Mouse (Mus musculus) olfactory bulb, adult 2 months (tissue): Measurements from ENCODE around the gene Rab3a. TPM values are rescaled to one million over a fixed set of nuclear protein-coding genes. Genes with fewer than 3 reads are reported as not detected.

ENCODE experiments used
- H3K27ac ChIP-seq: fragments of 200-500 bp; 2 replicates; pipeline ENCODE4 v1.5.1; 2012; ENCODE audit warnings: low read depth, low read length; ENCODE audit not compliant: insufficient read depth
- H3K4me1 ChIP-seq: fragments of 200-500 bp; 2 replicates; pipeline ENCODE4 v1.6.1; 2012; ENCODE audit warnings: low read length; ENCODE audit not compliant: control insufficient read depth, insufficient read depth
- H3K4me3 ChIP-seq: fragments of 200-500 bp; 2 replicates; pipeline ENCODE4 v1.5.1; 2012; ENCODE audit warnings: mild to moderate bottlenecking, low read depth, low read length, moderate library complexity; ENCODE audit not compliant: insufficient read depth
- CTCF ChIP-seq: fragments of 200-500 bp; IDR thresholded peaks from 2 replicates; pipeline ENCODE4 v1.5.1; 2012; ENCODE audit warnings: low read depth, mild to moderate bottlenecking, low read length, moderate library complexity; ENCODE audit not compliant: insufficient read depth
- POLR2A ChIP-seq: fragments of 200-500 bp; IDR thresholded peaks from 2 replicates; pipeline ENCODE4 v1.6.1; 2012; ENCODE audit warnings: mild to moderate bottlenecking, low read depth, low read length, moderate library complexity; ENCODE audit not compliant: insufficient read depth
- WGBS: fragments of 180-500 bp; shearing (Covaris S2); methylation state at CpG from one replicate; pipeline ENCODE4 v1.1.7; 2018; 5-methylcytosine and 5-hydroxymethylcytosine counted together
- polyA plus RNA-seq: library from polyadenylated mRNA; stranded (reverse); fragments of >200 nt; gene quantifications from 2 replicates; pipeline ENCODE4 v1.2.4, GENCODE M21; 2012; ENCODE audit warnings: low replicate concordance; ENCODE audit not compliant: missing spikeins, insufficient read depth, insufficient read length

Rab3a gene
- polyA plus RNA-seq, 1 experiment, result 581 TPM

- H3K4me1 ChIP-seq, result peaks cover 50% of the 10 kb centered on the region
- peak overlapping the region; percentile 12; the same call in 1 of the 2 replicates for H3K27ac ChIP-seq
- no peak overlapping the region for H3K4me3 ChIP-seq
- TF ChIP-seq POLR2A (no peak), CTCF (no peak)
- WGBS, result 41% methylated on average over 10 of the region's 10 CpGs
These were observed 46.2 kb downstream of the Rab3a start for GRCm38 (mm10) chr8:70800648-70801047.

- Histone ChIP-seq H3K27ac (no peak overlapping the region), H3K4me1 (peaks cover 50% of the 10 kb centered on the region), H3K4me3 (no peak overlapping the region)
- TF ChIP-seq CTCF (no peak), POLR2A (no peak)
- WGBS, result 22% methylated on average over 15 of the region's 15 CpGs
These were observed 46.7 kb downstream of the Rab3a start for GRCm38 (mm10) chr8:70801156-70801555.

GRCm38 (mm10) chr8:70801830-70802229 lies 47.4 kb downstream of the Rab3a start:
- Histone ChIP-seq H3K4me1 (peaks cover 45% of the 10 kb centered on the region), H3K27ac (no peak overlapping the region), H3K4me3 (no peak overlapping the region)
- WGBS, result 84% methylated on average over 1 of the region's 1 CpGs
- no peak for TF ChIP-seq CTCF
- no peak for TF ChIP-seq POLR2A

GRCm38 (mm10) chr8:70802786-70803510 lies 48.5 kb downstream of the Rab3a start:
- H3K4me1 ChIP-seq, result peaks cover 44% of the 10 kb centered on the region
- TF ChIP-seq CTCF, result no peak
- no peak for TF ChIP-seq POLR2A
- no peak overlapping the region for H3K27ac ChIP-seq
- H3K4me3 ChIP-seq, result no peak overlapping the region
- 77% methylated on average over 11 of the region's 11 CpGs for WGBS

- 3% methylated on average over 47 of the region's 47 CpGs for WGBS
- TF ChIP-seq POLR2A (no peak), CTCF (no peak)
- H3K4me1 ChIP-seq, result peaks cover 36% of the 10 kb centered on the region
- peak overlapping the region; percentile 18; the same call in 1 of the 2 replicates for H3K27ac ChIP-seq
- peak overlapping the region; percentile 60 for H3K4me3 ChIP-seq
These were observed 49.4 kb downstream of the Rab3a start for GRCm38 (mm10) chr8:70803761-70804480.

- 1% methylated on average over 45 of the region's 45 CpGs for WGBS
- Histone ChIP-seq H3K4me3 (peak within 1 kb of the TSS; percentile 60), H3K4me1 (peaks cover 36% of the 10 kb centered on the region), H3K27ac (peak within 1 kb of the TSS; percentile 18; the same call in 1 of the 2 replicates)
- TF ChIP-seq CTCF (no peak), POLR2A (peak; percentile 50; the same call in 1 of the 2 replicates)
These were observed 50.2 kb downstream of the Rab3a start, which contains the start of gene Mast3 for GRCm38 (mm10) chr8:70804481-70805206. Mast3 (minus strand) TSS chr8:70805054.

- no peak overlapping the region for H3K4me3 ChIP-seq
- TF ChIP-seq CTCF (no peak), POLR2A (no peak)
These were observed 52.1 kb downstream of the Rab3a start for GRCm38 (mm10) chr8:70806541-70806940.

GRCm38 (mm10) chr8:70807304-70807703 lies 52.8 kb downstream of the Rab3a start:
- 67% methylated on average over 1 of the region's 1 CpGs for WGBS
- Histone ChIP-seq H3K27ac (no peak overlapping the region), H3K4me3 (no peak overlapping the region), H3K4me1 (peaks cover 23% of the 10 kb centered on the region)
- TF ChIP-seq POLR2A (no peak), CTCF (no peak)

More at GRCm38 (mm10) chr8:70806541-70806940, 52.1 kb downstream of the Rab3a start:
- WGBS, result 88% methylated on average over 4 of the region's 4 CpGs
- H3K27ac ChIP-seq, result no peak overlapping the region; the same call in 1 of the 2 replicates
- H3K4me1 ChIP-seq, result peaks cover 25% of the 10 kb centered on the region

GRCm38 (mm10) chr8:70808239-70808638 lies 53.8 kb downstream of the Rab3a start, which contains the start of gene Il12rb1:
Il12rb1 (plus strand) TSS chr8:70808449.
- H3K4me1 ChIP-seq, result peaks cover 30% of the 10 kb centered on the region
- H3K4me3 ChIP-seq, result no peak within 1 kb of the TSS
- no peak within 1 kb of the TSS for H3K27ac ChIP-seq
- TF ChIP-seq POLR2A (no peak), CTCF (no peak)
- WGBS, result 76% methylated on average over 5 of the region's 5 CpGs

Other genes starting within 250 kb of the Rab3a start
- gene Rex1bd, start 247.9 kb upstream of the Rab3a start, polyA plus RNA-seq, result not detected in 2 replicates
- 789 TPM in 1 of 2 replicates, not detected in the other for gene Uba52, start 243.9 kb upstream of the Rab3a start, polyA plus RNA-seq
- gene Fkbp8, start 227.0 kb upstream of the Rab3a start, polyA plus RNA-seq, result not detected in 2 replicates
- not detected in 2 replicates for gene Kxd1, start 226.7 kb upstream of the Rab3a start, polyA plus RNA-seq
- gene Ell, start 215.2 kb upstream of the Rab3a start, polyA plus RNA-seq, result not detected in 2 replicates
- gene Isyna1, start 160.3 kb upstream of the Rab3a start, polyA plus RNA-seq, result not detected in 2 replicates
- gene Ssbp4, start 145.8 kb upstream of the Rab3a start, polyA plus RNA-seq, result not detected in 2 replicates
- gene Lrrc25, start 138.5 kb upstream of the Rab3a start, polyA plus RNA-seq, result not detected in 2 replicates
- not detected in 2 replicates for gene Gdf15, start 122.2 kb upstream of the Rab3a start, polyA plus RNA-seq
- gene Pgpep1, start 94.3 kb upstream of the Rab3a start, polyA plus RNA-seq, result not detected in 2 replicates
- gene Lsm4, start 81.4 kb upstream of the Rab3a start, polyA plus RNA-seq, result not detected in 2 replicates
- gene Jund, start 55.7 kb upstream of the Rab3a start, polyA plus RNA-seq, result not detected in 2 replicates
- gene Iqcn, start 51.2 kb upstream of the Rab3a start, polyA plus RNA-seq, result not detected in 2 replicates
- gene Gm3336, start 36.1 kb upstream of the Rab3a start, polyA plus RNA-seq, result not detected in 2 replicates
- gene Pde4c, start 31.0 kb upstream of the Rab3a start, polyA plus RNA-seq, result not detected in 2 replicates
- not detected in 2 replicates for gene Mpv17l2, start 6.3 kb downstream of the Rab3a start, polyA plus RNA-seq
- not detected in 2 replicates for gene Pik3r2, start 22.0 kb downstream of the Rab3a start, polyA plus RNA-seq
- gene Mast3, start 50.4 kb downstream of the Rab3a start, polyA plus RNA-seq, result 57.2 TPM in 1 of 2 replicates, not detected in the other
- not detected in 2 replicates for gene Il12rb1, start 53.8 kb downstream of the Rab3a start, polyA plus RNA-seq
- gene Arrdc2, start 85.0 kb downstream of the Rab3a start, polyA plus RNA-seq, result not detected in 2 replicates
- not detected in 2 replicates for gene Kcnn1, start 108.6 kb downstream of the Rab3a start, polyA plus RNA-seq
- not detected in 2 replicates for gene Ccdc124, start 119.3 kb downstream of the Rab3a start, polyA plus RNA-seq
- not detected in 2 replicates for gene Slc5a5, start 138.1 kb downstream of the Rab3a start, polyA plus RNA-seq
- gene Rpl18a, start 142.7 kb downstream of the Rab3a start, polyA plus RNA-seq, result 776 and 1,161 TPM in 2 replicates
- not detected in 2 replicates for gene Map1s, start 151.3 kb downstream of the Rab3a start, polyA plus RNA-seq